Mouse (Mus musculus): ENCODE measurements at regions not wholly inside any gene's neighbourhood (a gene's known extent, or its start where the extent isn't known, plus 50 kb on each side); places are given as distances from the start of the nearest gene placed in this dataset.

GRCm38 (mm10) chr10:45852688-45853087 lies 275.1 kb downstream of the Hace1 start:
- no peak for ATAC-seq (replicated peaks; ENCODE audit: poor library complexity)

GRCm38 (mm10) chr10:45855514-45855913 lies 277.9 kb downstream of the Hace1 start:
- no peak for ATAC-seq (replicated peaks; ENCODE audit: poor library complexity)

GRCm38 (mm10) chr10:45859137-45859536 lies 281.5 kb downstream of the Hace1 start:
- peak; percentile 65 for ATAC-seq (replicated peaks; ENCODE audit: poor library complexity)

GRCm38 (mm10) chr10:45859909-45860308 lies 282.3 kb downstream of the Hace1 start:
- ATAC-seq (replicated peaks; ENCODE audit: poor library complexity) = no peak

- no peak for ATAC-seq (replicated peaks; ENCODE audit: poor library complexity)
These were observed 283.1 kb downstream of the Hace1 start for GRCm38 (mm10) chr10:45860696-45861095.

GRCm38 (mm10) chr10:45865793-45866192 lies 288.2 kb downstream of the Hace1 start:
- 0 out of 2 replicates have a peak, but pooled peaks have one; percentile 37 for ATAC-seq (replicated peaks; ENCODE audit: poor library complexity)

GRCm38 (mm10) chr10:45866860-45867259 lies 289.2 kb downstream of the Hace1 start:
- peak; percentile 50; the same call in 1 of the 2 replicates for ATAC-seq (replicated peaks; ENCODE audit: poor library complexity)

GRCm38 (mm10) chr10:45871028-45871427 lies 293.4 kb downstream of the Hace1 start:
- ATAC-seq (replicated peaks; ENCODE audit: poor library complexity) = no peak

GRCm38 (mm10) chr10:45872007-45872890 lies 294.6 kb downstream of the Hace1 start:
- ATAC-seq (replicated peaks; ENCODE audit: poor library complexity) = no peak

- no peak for ATAC-seq (replicated peaks; ENCODE audit: poor library complexity)
These were observed 296.5 kb downstream of the Hace1 start for GRCm38 (mm10) chr10:45873805-45874780.

- peak; percentile 42 for ATAC-seq (replicated peaks; ENCODE audit: poor library complexity)
These were observed 297.7 kb downstream of the Hace1 start for GRCm38 (mm10) chr10:45875287-45875686.

- no peak for ATAC-seq (replicated peaks; ENCODE audit: poor library complexity)
These were observed 306.1 kb downstream of the Hace1 start for GRCm38 (mm10) chr10:45883745-45884144.

GRCm38 (mm10) chr10:45886636-45887035 lies 309.0 kb downstream of the Hace1 start:
- ATAC-seq (replicated peaks; ENCODE audit: poor library complexity) = no peak

GRCm38 (mm10) chr10:45888835-45889234 lies 311.2 kb downstream of the Hace1 start:
- no peak for ATAC-seq (replicated peaks; ENCODE audit: poor library complexity)

- no peak for ATAC-seq (replicated peaks; ENCODE audit: poor library complexity)
These were observed 311.8 kb downstream of the Hace1 start for GRCm38 (mm10) chr10:45889381-45889951.

GRCm38 (mm10) chr10:45890088-45890626 lies 312.5 kb downstream of the Hace1 start:
- ATAC-seq (replicated peaks; ENCODE audit: poor library complexity) = no peak

- ATAC-seq (replicated peaks; ENCODE audit: poor library complexity) = no peak
These were observed 314.8 kb downstream of the Hace1 start for GRCm38 (mm10) chr10:45892464-45892863.

GRCm38 (mm10) chr10:45893894-45894831 lies 316.5 kb downstream of the Hace1 start:
- no peak for ATAC-seq (replicated peaks; ENCODE audit: poor library complexity)

GRCm38 (mm10) chr10:45916928-45917327 lies 339.3 kb downstream of the Hace1 start:
- peak; percentile 74 for ATAC-seq (replicated peaks; ENCODE audit: poor library complexity)

GRCm38 (mm10) chr10:45925746-45926145 lies 348.1 kb downstream of the Hace1 start:
- ATAC-seq (replicated peaks; ENCODE audit: poor library complexity) = no peak

All from megakaryocyte progenitor cell, adult 5-6 weeks (primary cell).